Mouse (Mus musculus) heart, embryonic 14.5 days (tissue): ENCODE data around the gene Gm10840. TPM values are rescaled to one million over a fixed set of nuclear protein-coding genes. Genes with fewer than 3 reads are reported as not detected.

Experiments
- ATAC-seq: fragments of 200-750 bp; cut with Nextera tagmentation; 2 replicates; pipeline ENCODE4 v1.8.0; 2017; ENCODE audit warnings: low read depth, moderate TSS enrichment; ENCODE audit not compliant: insufficient number of reproducible peaks, insufficient read depth, low FRiP score
- H3K27ac ChIP-seq, 2 experiments: fragments of 200-500 bp in 1 of 2; fragments of 300-500 bp in 1 of 2; sonication (generic) in 1 of 2; replicated peaks in 1 of 2; 2 replicates each; pipeline ENCODE4 v1.5.1; 2012 to 2014; ENCODE audit warnings: low read depth in 2 of 2, low read length in 2 of 2, control low read depth in 1 of 2, mild to moderate bottlenecking in 1 of 2, mixed read lengths in 1 of 2; ENCODE audit not compliant: control insufficient read depth in 1 of 2, insufficient read depth in 1 of 2
- H3K27me3 ChIP-seq: fragments of 300-500 bp; sonication (generic); 2 replicates; pipeline ENCODE4 v1.6.1; 2014; ENCODE audit warnings: mild to moderate bottlenecking, low read length, control low read depth; ENCODE audit not compliant: control insufficient read depth, insufficient read depth
- H3K36me3 ChIP-seq: fragments of 300-500 bp; sonication (generic); 2 replicates; pipeline ENCODE4 v1.6.1; 2014; ENCODE audit warnings: mild to moderate bottlenecking, control low read depth, low read length, mixed read lengths; ENCODE audit not compliant: control insufficient read depth, insufficient read depth
- H3K4me1 ChIP-seq, 2 experiments: fragments of 200-500 bp in 1 of 2; fragments of 300-500 bp in 1 of 2; sonication (generic) in 1 of 2; 2 replicates each; pipeline ENCODE4 v1.6.1; 2012 to 2014; ENCODE audit warnings: low read length in 2 of 2, control low read depth in 1 of 2, mixed read lengths in 1 of 2; ENCODE audit not compliant: control insufficient read depth in 2 of 2, insufficient read depth in 2 of 2
- H3K4me2 ChIP-seq: fragments of 300-500 bp; sonication (generic); 2 replicates; pipeline ENCODE4 v1.6.1; 2014; ENCODE audit warnings: mild to moderate bottlenecking, low read length
- H3K4me3 ChIP-seq, 2 experiments: fragments of 200-500 bp in 1 of 2; fragments of 300-500 bp in 1 of 2; sonication (generic) in 1 of 2; 2 replicates each; pipeline ENCODE4 v1.5.1; 2012 to 2014; ENCODE audit warnings: low read length in 2 of 2, mild to moderate bottlenecking in 2 of 2, control low read depth in 1 of 2, low read depth in 1 of 2, moderate library complexity in 1 of 2; ENCODE audit not compliant: control insufficient read depth in 1 of 2, insufficient read depth in 1 of 2
- H3K9ac ChIP-seq: fragments of 300-500 bp; sonication (generic); 2 replicates; pipeline ENCODE4 v1.6.1; 2014; ENCODE audit warnings: mild to moderate bottlenecking, low read length
- H3K9me3 ChIP-seq: fragments of 300-500 bp; sonication (generic); 2 replicates; pipeline ENCODE4 v1.6.1; 2016; ENCODE audit warnings: low read length, control low read depth; ENCODE audit not compliant: control insufficient read depth
- WGBS: fragments of 180-500 bp; shearing (Covaris S2); extraction: QIAGEN DNeasy Blood & Tissue Kit; methylation state at CpG from one replicate; pipeline ENCODE4 v1.1.7; 2014; 5-methylcytosine and 5-hydroxymethylcytosine counted together
- polyA plus RNA-seq: library from polyadenylated mRNA; unstranded; fragments of >200 nt; fragmentation: Nextera tagmentation; extraction: Ambion mirVana; gene quantifications from 2 replicates; pipeline ENCODE4 v1.2.1, GENCODE M21; 2014

Gm10840 gene
- polyA plus RNA-seq, 1 experiment from 2014 or later, result not detected

- H3K4me1 ChIP-seq, result peaks cover 0 to 6% of the 10 kb centered on the region in 2 experiments; a peak in 1 of 4 replicates
- no peak overlapping the region for H3K4me3 ChIP-seq
- no peaks in the 10 kb centered on the region for H3K9me3 ChIP-seq
- no peaks in the 10 kb centered on the region for H3K27me3 ChIP-seq
- no peak overlapping the region for H3K9ac ChIP-seq
- 53% methylated on average over 5 of the region's 5 CpGs for WGBS
- peaks cover 14% of the 10 kb centered on the region; the same call in 1 of the 2 replicates for H3K36me3 ChIP-seq
- no peak overlapping the region for H3K27ac ChIP-seq
- no peak overlapping the region for H3K4me2 ChIP-seq
- ATAC-seq, result no peak
Measured at GRCm38 (mm10) chr11:106176372-106176771, 15.7 kb downstream of the Gm10840 start.

GRCm38 (mm10) chr11:106178036-106178782, 17.6 kb downstream of the Gm10840 start:
- no peak for ATAC-seq
- Histone ChIP-seq H3K27ac (no peak overlapping the region), H3K4me3 (no peak overlapping the region), H3K9ac (no peak overlapping the region), H3K27me3 (no peaks in the 10 kb centered on the region), H3K4me1 (peaks cover 0 to 6% of the 10 kb centered on the region in 2 experiments; a peak in 1 of 4 replicates), H3K9me3 (no peaks in the 10 kb centered on the region), H3K4me2 (no peak overlapping the region), H3K36me3 (peaks cover 18% of the 10 kb centered on the region; the same call in 1 of the 2 replicates)
- 68% methylated on average over 5 of the region's 5 CpGs for WGBS

GRCm38 (mm10) chr11:106179711-106180448, 19.2 kb downstream of the Gm10840 start:
- H3K9ac ChIP-seq, result no peak overlapping the region
- H3K36me3 ChIP-seq, result peaks cover 23% of the 10 kb centered on the region; the same call in 1 of the 2 replicates
- 66% methylated on average over 7 of the region's 7 CpGs for WGBS
- H3K27ac ChIP-seq, result no peak overlapping the region
- no peaks in the 10 kb centered on the region for H3K27me3 ChIP-seq
- ATAC-seq, result no peak
- no peak overlapping the region for H3K4me2 ChIP-seq
- no peaks in the 10 kb centered on the region for H3K9me3 ChIP-seq
- no peak overlapping the region for H3K4me3 ChIP-seq
- peaks cover 0 to 6% of the 10 kb centered on the region in 2 experiments; a peak in 1 of 4 replicates for H3K4me1 ChIP-seq

GRCm38 (mm10) chr11:106180449-106180801, 19.8 kb downstream of the Gm10840 start:
- WGBS, result 81% methylated on average over 2 of the region's 2 CpGs
- Histone ChIP-seq H3K27ac (no peak overlapping the region), H3K4me1 (peaks cover 0 to 6% of the 10 kb centered on the region in 2 experiments; a peak in 1 of 4 replicates), H3K27me3 (no peaks in the 10 kb centered on the region), H3K36me3 (peaks cover 23% of the 10 kb centered on the region; the same call in 1 of the 2 replicates), H3K9ac (no peak overlapping the region), H3K4me2 (no peak overlapping the region), H3K9me3 (no peaks in the 10 kb centered on the region), H3K4me3 (no peak overlapping the region)
- ATAC-seq, result no peak

- no peak for ATAC-seq
- no peaks in the 10 kb centered on the region for H3K9me3 ChIP-seq
- no peak overlapping the region for H3K27ac ChIP-seq
- 91% methylated on average over 4 of the region's 4 CpGs for WGBS
- H3K4me1 ChIP-seq, result peaks cover 0 to 2% of the 10 kb centered on the region in 2 experiments; a peak in 2 of 4 replicates
- H3K4me2 ChIP-seq, result no peak overlapping the region
- peaks cover 23% of the 10 kb centered on the region for H3K36me3 ChIP-seq
- no peaks in the 10 kb centered on the region for H3K27me3 ChIP-seq
- H3K9ac ChIP-seq, result no peak overlapping the region
- no peak overlapping the region for H3K4me3 ChIP-seq
Measured at GRCm38 (mm10) chr11:106187326-106187725, 26.7 kb downstream of the Gm10840 start.

- no peaks in the 10 kb centered on the region for H3K27me3 ChIP-seq
- peaks cover 12% of the 10 kb centered on the region; the same call in 1 of the 2 replicates for H3K36me3 ChIP-seq
- H3K4me3 ChIP-seq, result no peak overlapping the region
- 95% methylated on average over 3 of the region's 3 CpGs for WGBS
- no peak overlapping the region for H3K9ac ChIP-seq
- H3K4me2 ChIP-seq, result no peak overlapping the region
- no peak overlapping the region for H3K27ac ChIP-seq
- no peak for ATAC-seq
- H3K4me1 ChIP-seq, result peaks cover 2 to 14% of the 10 kb centered on the region in 2 experiments; a peak in 3 of 4 replicates
- no peaks in the 10 kb centered on the region for H3K9me3 ChIP-seq
Measured at GRCm38 (mm10) chr11:106191716-106192115, 31.1 kb downstream of the Gm10840 start.

GRCm38 (mm10) chr11:106192241-106192640, 31.6 kb downstream of the Gm10840 start:
- H3K27ac ChIP-seq, result no peak overlapping the region
- peak overlapping the region; percentile 82 for H3K4me2 ChIP-seq
- H3K36me3 ChIP-seq, result peaks cover 15% of the 10 kb centered on the region
- peak overlapping the region; percentile 85; the same call in 1 of the 2 replicates for H3K9ac ChIP-seq
- H3K27me3 ChIP-seq, result no peaks in the 10 kb centered on the region
- peaks cover 2 to 14% of the 10 kb centered on the region in 2 experiments; a peak in 3 of 4 replicates for H3K4me1 ChIP-seq
- peak overlapping the region in 1 of 2 experiments; percentile 83; a peak in 2 of 4 replicates for H3K4me3 ChIP-seq
- no peaks in the 10 kb centered on the region for H3K9me3 ChIP-seq
- 59% methylated on average over 5 of the region's 5 CpGs for WGBS
- ATAC-seq, result no peak
